ENCODE assay signal across 16 mouse cellular contexts in the genomic region with DNA sequence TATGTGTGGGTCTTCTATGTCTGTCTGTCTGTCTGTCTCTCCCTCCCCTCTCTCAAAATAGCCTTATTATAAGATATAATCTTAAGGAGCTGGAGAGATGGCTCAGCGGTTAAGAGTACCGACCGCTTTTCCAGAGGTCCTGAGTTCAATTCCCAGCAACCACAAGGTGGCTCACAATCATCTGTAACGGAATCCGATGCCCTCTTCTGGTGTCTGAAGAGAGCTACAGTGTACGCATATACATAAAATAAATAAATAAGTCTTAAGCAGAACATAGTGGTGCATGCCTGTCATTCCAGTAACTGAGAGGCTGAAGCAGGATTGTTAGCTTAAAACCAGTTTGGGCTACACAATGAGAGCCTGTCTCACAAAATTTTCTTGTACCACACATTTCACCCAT. TPM values are rescaled to one million over a fixed set of nuclear protein-coding genes. Genes with fewer than 3 reads are reported as not detected.
"Had no signal": no experiment of that assay in that cellular context is flagged by ENCODE, and none has a peak within 500 bp of the region (broad histone marks: within the 10 kb centered on the region; RNA-seq: fewer than 3 reads in every experiment).

No protein-coding gene starts in this region.

- ATAC-seq: liver, embryonic 12.5 days; midbrain, embryonic 13.5 days had no signal

- H3K27me3 ChIP-seq: limb, embryonic 15.5 days; midbrain, embryonic 13.5 days; neural tube, embryonic 12.5 days; stomach, embryonic 15.5 days had no signal

- H3K4me1 ChIP-seq: limb, embryonic 15.5 days; liver, embryonic 12.5 days; midbrain, embryonic 13.5 days; neural tube, embryonic 12.5 days; stomach, embryonic 15.5 days had no signal

- H3K4me3 ChIP-seq: limb, embryonic 15.5 days; liver, embryonic 12.5 days; midbrain, embryonic 13.5 days; neural tube, embryonic 12.5 days; stomach, embryonic 15.5 days had no signal

- H3K27ac ChIP-seq: limb, embryonic 15.5 days; liver, embryonic 12.5 days; midbrain, embryonic 13.5 days; neural tube, embryonic 12.5 days; stomach, embryonic 15.5 days had no signal

- H3K4me2 ChIP-seq: limb, embryonic 15.5 days; liver, embryonic 12.5 days; lung, embryonic 14.5 days; midbrain, embryonic 13.5 days; neural tube, embryonic 12.5 days; stomach, embryonic 15.5 days had no signal

- H3K9me3 ChIP-seq: limb, embryonic 15.5 days; liver, embryonic 12.5 days; midbrain, embryonic 13.5 days; neural tube, embryonic 12.5 days; stomach, embryonic 15.5 days had no signal

- H3K9ac ChIP-seq: limb, embryonic 15.5 days; liver, embryonic 12.5 days; lung, embryonic 14.5 days; midbrain, embryonic 13.5 days; neural tube, embryonic 12.5 days; stomach, embryonic 15.5 days had no signal

- DNase-seq: kidney, adult 11 months; kidney, adult 9 months; kidney, postnatal 14 days; layer of hippocampus, postnatal 36 days; lung, embryonic 14.5 days; right cerebral cortex, postnatal 4 days; spleen, adult 18-20 months; thymus, postnatal 36 days had no signal

- H3K36me3 ChIP-seq: limb, embryonic 15.5 days; liver, embryonic 12.5 days; midbrain, embryonic 13.5 days; neural tube, embryonic 12.5 days; stomach, embryonic 15.5 days had no signal

RNA-seq across cellular contexts. Expression of a gene that starts 43.0 kb away (rescaled TPM):
- total RNA-seq: monocyte, adult 5-6 weeks; neutrophil, adult 5-6 weeks had no signal
- polyA plus RNA-seq: limb, embryonic 11.5 days; liver, embryonic 12.5 days; neural tube, embryonic 12.5 days had no signal
